ENCODE assay signal across 9 mouse cellular contexts in genomic region chr2:157079701-157080180, GRCm38 (mm10). TPM values are rescaled to one million over a fixed set of nuclear protein-coding genes. Genes with fewer than 3 reads are reported as not detected.
A peak's percentile ranks its signal among the peaks of the same experiment; 100 is the strongest.
DNase-seq lines count a peak whose midpoint lies in the region; ATAC-seq and TF ChIP-seq lines count a peak whose summit lies in the region.
"Had no signal": no experiment of that assay in that cellular context is flagged by ENCODE, and none has a peak within 500 bp of the region (broad histone marks: within the 10 kb centered on the region; RNA-seq: fewer than 3 reads in every experiment).

No protein-coding gene starts in this region.

- 11% methylated on average over 16 of the region's 16 CpGs for WGBS in heart, embryonic 13.5 days
- WGBS in forebrain, embryonic 15.5 days = 9% methylated on average over 16 of the region's 16 CpGs
- 12% methylated on average over 16 of the region's 16 CpGs for WGBS in liver, embryonic 16.5 days (ENCODE audit: insufficient replicate concordance)

- H3K27ac ChIP-seq in heart, embryonic 13.5 days (replicated peaks) = peak overlapping the region; percentile 94
- H3K27ac ChIP-seq in forebrain, embryonic 15.5 days (replicated peaks) = peak overlapping the region; percentile 99
- no peak overlapping the region for H3K27ac ChIP-seq in liver, embryonic 16.5 days (ENCODE audit: low read length)
- H3K27ac ChIP-seq: macrophage had no signal

- intact Hi-C loops in heart, postnatal 25 days (cut with DNase I) = loop anchor here (2.0 to 5.0 kb wide), 3 partner anchors 25 to 49 kb away; no protein-coding TSS in a partner anchor

- no peak for DNase-seq in heart, postnatal 25 days (ENCODE audit: low spot score)
- DNase-seq in right cerebral cortex, adult 2 months (ENCODE audit: low spot score in 2 of 2) = no peak
- no peak for DNase-seq in adrenal gland, adult 2 months
- DNase-seq in embryo, embryonic 9.5 days (ENCODE audit: extremely low spot score) = no peak

- peaks cover 45% of the 10 kb centered on the region for H3K4me1 ChIP-seq in heart, embryonic 13.5 days
- peaks cover 21% of the 10 kb centered on the region for H3K4me1 ChIP-seq in E14TG2a.4 (replicated peaks; ENCODE audit: low read depth, low read length)
- peaks cover 34% of the 10 kb centered on the region for H3K4me1 ChIP-seq in forebrain, embryonic 15.5 days
- H3K4me1 ChIP-seq in liver, embryonic 16.5 days (ENCODE audit: control insufficient read depth, low read depth, low read length) = peaks cover 6% of the 10 kb centered on the region

- H3K4me2 ChIP-seq in heart, embryonic 13.5 days = peak overlapping the region; percentile 90
- peak overlapping the region; percentile 92 for H3K4me2 ChIP-seq in forebrain, embryonic 15.5 days (replicated peaks)
- peak overlapping the region; percentile 66 for H3K4me2 ChIP-seq in liver, embryonic 16.5 days (ENCODE audit: low read depth, low read length)

- H3K9me3 ChIP-seq in heart, embryonic 13.5 days = no peaks in the 10 kb centered on the region
- H3K9me3 ChIP-seq in E14TG2a.4 (ENCODE audit: low read length) = no peaks in the 10 kb centered on the region
- H3K9me3 ChIP-seq in forebrain, embryonic 15.5 days = no peaks in the 10 kb centered on the region
- no peaks in the 10 kb centered on the region for H3K9me3 ChIP-seq in liver, embryonic 16.5 days (replicated peaks; ENCODE audit: control insufficient read depth, low read length)

- TF ChIP-seq CTCF in E14TG2a.4 (conservative IDR thresholded peaks at IDR 0.05; ENCODE audit: low read length) = no peak

- peak overlapping the region; percentile 99 for H3K9ac ChIP-seq in heart, embryonic 13.5 days
- H3K9ac ChIP-seq in forebrain, embryonic 15.5 days (replicated peaks) = peak overlapping the region; percentile 85
- peak overlapping the region; percentile 16; the same call in 1 of the 2 replicates for H3K9ac ChIP-seq in liver, embryonic 16.5 days (ENCODE audit: low read depth, low read length)

- peaks cover 5% of the 10 kb centered on the region; the same call in 1 of the 2 replicates for H3K27me3 ChIP-seq in heart, embryonic 13.5 days (replicated peaks)
- peaks cover 78% of the 10 kb centered on the region for H3K27me3 ChIP-seq in E14TG2a.4 (ENCODE audit: insufficient read depth, low read length)
- no peaks in the 10 kb centered on the region for H3K27me3 ChIP-seq in forebrain, embryonic 15.5 days
- peaks cover 58% of the 10 kb centered on the region for H3K27me3 ChIP-seq in liver, embryonic 16.5 days (ENCODE audit: control insufficient read depth, insufficient read depth, low read depth, low read length)

- no peak for ATAC-seq in heart, embryonic 13.5 days (ENCODE audit: extremely low read depth, insufficient number of reproducible peaks, low FRiP score, low TSS enrichment)
- ATAC-seq in forebrain, embryonic 15.5 days (replicated peaks) = no peak
- ATAC-seq in liver, embryonic 16.5 days (ENCODE audit: low read depth) = no peak

- peak overlapping the region; percentile 94 for H3K4me3 ChIP-seq in heart, embryonic 13.5 days
- peak overlapping the region; percentile 87 for H3K4me3 ChIP-seq in E14TG2a.4 (replicated peaks; ENCODE audit: low read length)
- H3K4me3 ChIP-seq in forebrain, embryonic 15.5 days = peak overlapping the region; percentile 68
- peak overlapping the region; percentile 61 for H3K4me3 ChIP-seq in liver, embryonic 16.5 days (ENCODE audit: low read depth, low read length)

- peaks cover 8% of the 10 kb centered on the region for H3K36me3 ChIP-seq in heart, embryonic 13.5 days
- H3K36me3 ChIP-seq in E14TG2a.4 (ENCODE audit: insufficient read depth, low read length) = peaks cover 4% of the 10 kb centered on the region; the same call in 1 of the 2 replicates
- no peaks in the 10 kb centered on the region for H3K36me3 ChIP-seq in forebrain, embryonic 15.5 days
- no peaks in the 10 kb centered on the region for H3K36me3 ChIP-seq in liver, embryonic 16.5 days (ENCODE audit: control insufficient read depth, insufficient read depth)

RNA-seq across cellular contexts. Expression of gene Soga1, which starts 0.7 kb away (rescaled TPM):
- 2.6 TPM in 2 replicates for polyA plus RNA-seq in heart, embryonic 13.5 days (2015; fragmentation: Nextera tagmentation; extraction: Ambion mirVana)
- 10 to 100 TPM; 11.9 to 14.1 TPM for total RNA-seq in heart, postnatal 25 days (2021)
- 5.7 and 8.2 TPM in 2 replicates for polyA plus RNA-seq in forebrain, embryonic 15.5 days (2015; fragmentation: Nextera tagmentation; extraction: Ambion mirVana)
- polyA plus RNA-seq in liver, embryonic 16.5 days (2015; fragmentation: Nextera tagmentation; extraction: Ambion mirVana) = 1.4 and 1.8 TPM in 2 replicates
- 10 to 100 TPM; 30.9 to 36.6 TPM for total RNA-seq in adrenal gland, adult 2 months (2021)
- polyA plus RNA-seq in adrenal gland, adult 2 months (2012; rRNA removed) = 31.1 and 33.1 TPM in 2 replicates

RNA-seq across cellular contexts. Expression of gene Tldc2, which starts 7.1 kb away (rescaled TPM):
- polyA plus RNA-seq in heart, embryonic 13.5 days (2015; fragmentation: Nextera tagmentation; extraction: Ambion mirVana) = not detected in 2 replicates
- total RNA-seq in heart, postnatal 25 days (2021) = not detected
- polyA plus RNA-seq in forebrain, embryonic 15.5 days (2015; fragmentation: Nextera tagmentation; extraction: Ambion mirVana) = not detected in 2 replicates
- not detected in 2 replicates for polyA plus RNA-seq in liver, embryonic 16.5 days (2015; fragmentation: Nextera tagmentation; extraction: Ambion mirVana)
- not detected for total RNA-seq in adrenal gland, adult 2 months (2021)
- polyA plus RNA-seq in adrenal gland, adult 2 months (2012; rRNA removed) = 0.19 TPM in 1 of 2 replicates, not detected in the other
- polyA plus RNA-seq: macrophage had no signal

RNA-seq across cellular contexts. Expression of gene Samhd1, which starts 55.3 kb away (rescaled TPM):
- polyA plus RNA-seq in heart, embryonic 13.5 days (2015; fragmentation: Nextera tagmentation; extraction: Ambion mirVana) = 15.9 and 16.4 TPM in 2 replicates
- total RNA-seq in heart, postnatal 25 days (2021) = 10 to 100 TPM; 21.6 to 22.4 TPM
- polyA plus RNA-seq in forebrain, embryonic 15.5 days (2015; fragmentation: Nextera tagmentation; extraction: Ambion mirVana) = 12.3 and 12.6 TPM in 2 replicates
- polyA plus RNA-seq in liver, embryonic 16.5 days (2015; fragmentation: Nextera tagmentation; extraction: Ambion mirVana) = 14.9 and 16.3 TPM in 2 replicates
- 10 to 100 TPM; 23.0 to 26.8 TPM for total RNA-seq in adrenal gland, adult 2 months (2021)
- polyA plus RNA-seq in adrenal gland, adult 2 months (2012; rRNA removed) = 11.7 and 13.4 TPM in 2 replicates

Comparison
In these comparisons a context has a peak if more than half of its experiments do, and no peak if none do; other contexts are left out.
1. H3K9ac ChIP-seq: peak in every context shown above with its lines; median percentile 99 in heart, embryonic 13.5 days; 85 in forebrain, embryonic 15.5 days; 16 in liver, embryonic 16.5 days.